ENCODE assay signal across 8 mouse cellular contexts in genomic region chr10:24754874-24755540, GRCm38 (mm10). TPM values are rescaled to one million over a fixed set of nuclear protein-coding genes. Genes with fewer than 3 reads are reported as not detected.
DNase-seq lines count a peak whose midpoint lies in the region; ATAC-seq and TF ChIP-seq lines count a peak whose summit lies in the region.
"Had no signal": no experiment of that assay in that cellular context is flagged by ENCODE, and none has a peak within 500 bp of the region (broad histone marks: within the 10 kb centered on the region; RNA-seq: fewer than 3 reads in every experiment).

No protein-coding gene starts in this region.

- no peak overlapping the region for H3K27ac ChIP-seq in lung, embryonic 15.5 days
- H3K27ac ChIP-seq in forebrain, embryonic 15.5 days (replicated peaks): no peak overlapping the region
- H3K27ac ChIP-seq in limb, embryonic 13.5 days: peak overlapping the region; percentile 80
- peak overlapping the region; percentile 98 for H3K27ac ChIP-seq in small intestine, adult 2 months (ENCODE audit: insufficient read depth, low read depth, low read length)
- H3K27ac ChIP-seq: kidney, postnatal 0 days had no signal

- no peak for TF ChIP-seq CTCF in small intestine, adult 2 months (IDR thresholded peaks at IDR 0.05; ENCODE audit: extremely low read depth, insufficient read length, insufficient replicate concordance, low read depth, low read length)

- DNase-seq in lung, postnatal 4 days: no peak
- DNase-seq in yolk sac, embryonic 10.5 days (ENCODE audit: low spot score): no peak
- no peak for DNase-seq in spleen, adult 18-20 months

- H3K9me3 ChIP-seq in lung, embryonic 15.5 days: no peaks in the 10 kb centered on the region
- no peaks in the 10 kb centered on the region for H3K9me3 ChIP-seq in forebrain, embryonic 15.5 days
- no peaks in the 10 kb centered on the region for H3K9me3 ChIP-seq in limb, embryonic 13.5 days

- H3K4me2 ChIP-seq in lung, embryonic 15.5 days: peak overlapping the region; percentile 41
- peak overlapping the region; percentile 41 for H3K4me2 ChIP-seq in forebrain, embryonic 15.5 days (replicated peaks)
- peak overlapping the region; percentile 56 for H3K4me2 ChIP-seq in limb, embryonic 13.5 days (replicated peaks)

- H3K4me3 ChIP-seq in lung, embryonic 15.5 days: peak overlapping the region; percentile 31; the same call in 1 of the 2 replicates
- peak overlapping the region; percentile 32 for H3K4me3 ChIP-seq in forebrain, embryonic 15.5 days
- H3K4me3 ChIP-seq in limb, embryonic 13.5 days: peak overlapping the region; percentile 35
- H3K4me3 ChIP-seq in small intestine, adult 2 months (ENCODE audit: low read depth, low read length): no peak overlapping the region

- TF ChIP-seq POLR2A in small intestine, adult 2 months (IDR thresholded peaks at IDR 0.05; ENCODE audit: low read depth, low read length): no peak

- H3K36me3 ChIP-seq in lung, embryonic 15.5 days: no peaks in the 10 kb centered on the region
- H3K36me3 ChIP-seq in forebrain, embryonic 15.5 days: no peaks in the 10 kb centered on the region
- H3K36me3 ChIP-seq in limb, embryonic 13.5 days: no peaks in the 10 kb centered on the region
- no peaks in the 10 kb centered on the region for H3K36me3 ChIP-seq in small intestine, adult 2 months (ENCODE audit: control insufficient read depth, insufficient read depth, low read length)

- H3K4me1 ChIP-seq in lung, embryonic 15.5 days: 0 out of 2 replicates have a peak, but pooled peaks cover 3% of the 10 kb centered on the region
- H3K4me1 ChIP-seq in forebrain, embryonic 15.5 days: peaks cover 14% of the 10 kb centered on the region
- peaks cover 26% of the 10 kb centered on the region for H3K4me1 ChIP-seq in limb, embryonic 13.5 days
- no peaks in the 10 kb centered on the region; the same call in 1 of the 2 replicates for H3K4me1 ChIP-seq in small intestine, adult 2 months (ENCODE audit: control insufficient read depth, insufficient read depth, insufficient read length, low read length)

- WGBS in lung, embryonic 15.5 days: 64% methylated on average over 9 of the region's 9 CpGs
- WGBS in forebrain, embryonic 15.5 days: 11% methylated on average over 9 of the region's 9 CpGs
- 51% methylated on average over 9 of the region's 9 CpGs for WGBS in limb, embryonic 13.5 days
- WGBS in small intestine, adult 2 months: 70% methylated on average over 9 of the region's 9 CpGs

- H3K27me3 ChIP-seq in lung, embryonic 15.5 days: no peaks in the 10 kb centered on the region
- H3K27me3 ChIP-seq in forebrain, embryonic 15.5 days: no peaks in the 10 kb centered on the region
- H3K27me3 ChIP-seq in limb, embryonic 13.5 days: no peaks in the 10 kb centered on the region
- no peaks in the 10 kb centered on the region for H3K27me3 ChIP-seq in small intestine, adult 2 months (ENCODE audit: control insufficient read depth, insufficient read depth, low read length)

- no peak overlapping the region for H3K9ac ChIP-seq in lung, embryonic 15.5 days
- no peak overlapping the region for H3K9ac ChIP-seq in forebrain, embryonic 15.5 days (replicated peaks)
- H3K9ac ChIP-seq in limb, embryonic 13.5 days: no peak overlapping the region

- ATAC-seq in lung, embryonic 15.5 days (ENCODE audit: borderline replicate concordance, extremely low read depth, low FRiP score, low TSS enrichment): no peak
- ATAC-seq in forebrain, embryonic 15.5 days (replicated peaks): peak; percentile 46
- ATAC-seq in limb, embryonic 13.5 days (ENCODE audit: low FRiP score, low read depth): no peak

RNA-seq across cellular contexts. Expression of gene Enpp1, which starts 43.0 kb away (rescaled TPM):
- 3.0 and 3.1 TPM in 2 replicates for polyA plus RNA-seq in lung, embryonic 15.5 days (2015; fragmentation: Nextera tagmentation; extraction: Ambion mirVana)
- polyA plus RNA-seq in forebrain, embryonic 15.5 days (2015; fragmentation: Nextera tagmentation; extraction: Ambion mirVana): 0.91 and 1.8 TPM in 2 replicates
- polyA plus RNA-seq in limb, embryonic 13.5 days (2015; fragmentation: Nextera tagmentation; extraction: Ambion mirVana): 5.0 and 6.0 TPM in 2 replicates
- 1.2 and 2.2 TPM in 2 replicates for polyA plus RNA-seq in small intestine, adult 2 months (2012; rRNA removed)

Comparison
In these comparisons a context has a peak if more than half of its experiments do, and no peak if none do; other contexts are left out.
1. H3K27ac ChIP-seq: peak in limb, embryonic 13.5 days (single experiment) and small intestine, adult 2 months (single experiment); none in lung, embryonic 15.5 days (single experiment) and forebrain, embryonic 15.5 days (single experiment).
2. Peak in every context shown above with its lines, with median percentiles within 50 percentile points of each other: H3K4me2 ChIP-seq.